Mouse (Mus musculus) MEL-GATA-1-ER (cell line): Measurements from ENCODE around the gene Usp3.

Source experiments
- DNase-seq: peaks from one replicate; pipeline ENCODE4 v3.0.0-alpha.2; 2012; ENCODE audit warnings: low read depth; ENCODE audit errors: extremely low read depth

The Usp3 gene

DNA sequence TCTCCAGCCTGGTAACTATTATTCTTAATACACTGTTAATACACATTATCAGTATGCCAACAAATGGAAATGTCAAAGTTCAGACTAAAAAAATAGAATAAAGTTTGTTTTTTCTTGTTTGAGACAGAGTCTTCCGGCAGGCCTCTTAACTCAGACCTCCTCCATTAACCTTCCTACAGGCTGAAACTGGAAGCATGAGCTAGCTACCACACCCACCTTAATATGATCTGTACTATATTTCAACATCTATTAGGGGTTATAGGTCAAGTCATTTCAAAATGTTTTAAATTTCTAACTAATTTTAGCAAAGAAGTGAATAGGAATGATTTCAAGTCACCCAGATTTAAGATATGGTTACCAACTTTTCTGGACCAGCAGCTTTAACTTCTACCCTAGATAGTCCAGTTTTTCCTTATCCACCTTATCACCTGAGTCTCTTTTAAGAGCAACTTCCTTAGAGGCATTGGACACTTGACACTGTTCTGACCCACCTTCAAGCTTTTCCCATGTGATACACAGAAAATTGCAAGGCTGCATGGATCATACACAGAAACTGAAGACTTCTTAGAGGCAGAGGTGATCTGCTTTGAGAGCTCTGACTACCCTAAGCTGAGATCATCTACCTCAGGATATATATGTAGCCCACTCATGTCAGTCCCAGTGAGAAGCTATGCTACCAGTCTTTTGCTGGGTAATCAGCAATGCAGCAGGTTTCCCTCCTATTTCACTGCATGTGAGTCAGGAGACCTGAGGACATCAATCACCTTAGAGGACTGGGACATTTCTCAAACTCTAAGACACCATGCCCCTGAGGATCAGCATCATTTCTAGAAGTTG, 17.7 kb downstream of the Usp3 start:
- no peak for DNase-seq

DNA sequence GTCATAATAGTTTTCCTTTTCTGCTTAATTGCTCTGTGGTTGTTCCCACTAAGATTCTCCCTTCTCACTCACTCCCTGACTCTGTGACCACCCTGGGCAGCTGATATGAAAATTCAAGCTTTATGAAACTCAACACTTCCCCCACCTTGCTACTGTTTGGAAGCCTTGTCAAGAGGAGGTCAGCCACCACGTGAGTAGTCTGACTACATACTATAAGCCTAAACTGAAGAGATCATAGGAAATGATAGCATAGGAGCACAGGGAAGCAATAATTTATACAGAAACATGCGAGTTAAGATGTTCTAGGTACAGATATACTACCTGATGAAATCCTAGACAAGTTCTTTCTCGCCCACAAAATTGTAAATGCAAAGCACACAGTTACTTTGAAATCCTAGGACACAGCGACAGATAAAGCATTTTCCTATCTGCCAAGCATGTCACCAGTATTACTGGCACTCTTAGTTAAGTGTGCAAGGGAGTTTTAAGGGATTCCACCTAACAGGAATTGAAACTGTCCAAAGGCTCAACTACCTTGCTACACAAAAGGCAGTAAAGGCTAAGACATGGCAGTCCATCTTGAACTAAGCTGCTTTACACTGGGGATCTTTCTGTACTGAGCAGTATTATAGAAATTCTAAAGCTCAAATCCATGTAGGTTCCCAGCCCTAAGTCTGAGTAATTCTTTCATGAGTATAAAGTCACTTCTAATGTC, 20.8 kb downstream of the Usp3 start:
- no peak for DNase-seq

DNA sequence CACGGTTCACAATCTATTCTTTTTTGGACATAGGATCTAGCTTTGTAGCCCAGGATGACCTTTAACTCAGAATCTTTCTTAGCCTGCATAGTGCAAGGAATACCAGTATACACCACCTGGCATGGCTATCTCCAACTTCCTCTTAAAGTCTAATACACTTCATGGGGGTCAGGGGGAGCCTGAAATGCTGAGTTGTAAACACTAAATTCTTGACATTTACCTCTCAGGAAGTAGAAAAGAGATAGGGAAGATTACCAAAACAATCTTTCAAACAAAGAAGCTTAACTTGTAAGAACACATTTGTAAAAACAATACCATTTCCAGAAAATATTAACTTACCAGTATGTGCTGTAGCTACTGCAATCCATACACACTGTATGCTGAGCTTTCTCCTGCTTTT, 30.7 kb downstream of the Usp3 start:
- DNase-seq, result peak; percentile 55

DNA sequence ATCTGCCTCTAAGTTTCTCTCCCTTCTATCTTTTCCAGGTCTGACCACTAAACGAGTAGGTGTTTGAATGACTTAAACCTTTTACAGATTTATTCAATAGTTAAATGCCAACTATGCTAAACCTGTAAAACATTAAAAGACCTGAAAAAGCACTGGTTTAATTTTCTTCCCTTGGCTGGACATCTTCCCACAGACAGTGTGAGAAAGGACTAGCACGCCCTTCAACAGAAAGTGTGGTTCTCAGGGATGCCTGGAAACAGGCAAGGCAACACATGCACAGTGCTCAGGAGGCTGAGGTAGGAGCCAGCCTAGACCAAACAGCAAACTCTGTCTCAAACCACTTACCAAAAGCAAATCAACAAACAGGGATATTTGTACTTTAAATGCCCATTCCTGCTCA, 31.4 kb downstream of the Usp3 start:
- no peak for DNase-seq

DNA sequence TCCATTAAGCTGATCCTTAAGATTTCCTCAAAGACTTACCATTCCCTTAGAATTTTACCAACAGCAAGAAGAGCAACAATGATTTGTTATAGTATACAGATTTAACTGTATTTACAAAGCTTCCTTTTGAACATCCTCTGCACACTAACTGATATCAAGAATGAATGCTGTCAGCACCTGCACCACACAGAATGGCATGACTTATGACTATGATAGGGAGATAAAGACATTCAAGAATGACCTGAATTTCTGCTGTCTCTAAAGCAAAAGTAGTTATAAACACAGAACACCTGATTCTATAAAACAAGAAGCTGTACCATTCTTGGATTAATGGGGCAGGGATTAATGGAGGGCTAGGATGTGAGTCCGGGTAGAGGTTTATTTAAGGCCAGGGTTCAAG, 32.2 kb downstream of the Usp3 start:
- DNase-seq, result peak; percentile 32

DNA sequence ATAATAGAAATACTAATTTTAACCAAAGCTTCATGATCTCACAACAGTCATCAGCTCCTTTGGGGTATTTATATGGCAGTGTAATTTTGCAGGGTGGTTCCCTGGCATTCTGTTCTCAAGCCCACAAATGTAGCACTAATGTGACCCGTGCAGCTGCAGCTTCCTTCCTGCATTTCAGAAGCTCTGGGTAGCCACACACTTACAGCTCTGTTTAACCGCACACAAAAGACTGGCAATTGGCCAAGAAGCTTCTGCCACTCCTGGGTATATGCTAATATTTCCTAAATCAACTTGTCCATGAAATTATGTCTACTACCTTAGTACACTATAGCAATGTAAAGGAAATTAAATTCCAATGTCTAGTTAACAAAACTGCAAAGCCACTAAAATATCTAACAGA, 32.6 kb downstream of the Usp3 start:
- DNase-seq, result peak; percentile 47

DNA sequence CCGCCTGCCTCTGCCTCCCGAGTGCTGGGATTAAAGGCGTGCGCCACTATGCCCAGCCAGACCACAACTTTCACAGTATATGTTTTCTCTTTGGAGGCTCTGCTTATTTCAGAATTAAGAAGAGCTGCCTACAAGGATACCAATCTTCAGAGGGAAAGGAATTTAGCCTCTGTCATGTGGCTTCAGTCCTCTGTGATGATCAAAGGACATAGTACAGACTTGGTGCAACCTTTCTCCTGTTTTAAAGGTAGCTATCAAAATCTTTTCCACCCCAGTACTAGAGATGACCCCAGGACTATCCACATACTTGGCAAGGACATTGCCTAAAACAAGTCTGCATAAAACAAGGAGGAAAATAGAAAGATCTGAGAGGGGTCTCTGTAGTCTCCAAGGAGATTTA, 34.0 kb downstream of the Usp3 start:
- DNase-seq, result no peak

DNA sequence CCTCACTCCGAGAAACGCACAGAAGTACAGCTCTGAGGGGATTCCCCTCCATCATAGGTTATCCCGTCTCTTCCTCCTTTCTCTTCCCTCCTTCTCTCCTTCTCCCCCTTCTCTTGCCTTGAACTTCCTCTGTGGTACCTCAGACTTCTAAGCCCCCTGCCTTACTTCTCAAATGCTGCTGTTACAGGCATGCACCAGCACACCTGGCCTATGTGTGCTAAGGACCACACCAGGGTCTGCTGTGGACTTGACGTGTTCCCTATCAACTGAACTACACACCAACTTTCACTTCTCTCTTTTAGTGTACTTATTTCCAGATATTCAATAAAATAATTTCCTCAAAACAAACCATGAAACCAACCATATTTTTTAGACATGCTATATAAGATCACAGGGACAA, 50.2 kb downstream of the Usp3 start:
- DNase-seq, result no peak

DNA sequence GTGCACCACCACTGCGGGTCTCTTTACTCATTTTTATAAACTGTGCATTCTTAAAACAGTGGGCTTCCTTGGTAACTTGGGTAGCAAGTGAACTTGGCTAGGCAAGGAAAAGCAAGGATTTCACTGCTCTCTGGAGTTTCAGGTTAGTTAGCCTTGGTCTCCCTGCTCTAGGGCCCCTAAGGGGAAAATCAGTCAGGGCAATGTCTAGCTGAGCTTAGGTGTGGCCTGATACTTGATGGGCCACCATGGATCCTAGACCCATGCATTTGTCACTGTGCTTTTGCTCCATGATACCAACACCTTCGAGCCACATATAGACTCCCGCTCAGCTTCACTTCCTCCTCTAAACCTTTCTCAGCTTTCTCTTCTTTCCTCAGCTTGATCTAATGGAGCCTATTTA, 71.3 kb downstream of the Usp3 start:
- DNase-seq, result no peak

DNA sequence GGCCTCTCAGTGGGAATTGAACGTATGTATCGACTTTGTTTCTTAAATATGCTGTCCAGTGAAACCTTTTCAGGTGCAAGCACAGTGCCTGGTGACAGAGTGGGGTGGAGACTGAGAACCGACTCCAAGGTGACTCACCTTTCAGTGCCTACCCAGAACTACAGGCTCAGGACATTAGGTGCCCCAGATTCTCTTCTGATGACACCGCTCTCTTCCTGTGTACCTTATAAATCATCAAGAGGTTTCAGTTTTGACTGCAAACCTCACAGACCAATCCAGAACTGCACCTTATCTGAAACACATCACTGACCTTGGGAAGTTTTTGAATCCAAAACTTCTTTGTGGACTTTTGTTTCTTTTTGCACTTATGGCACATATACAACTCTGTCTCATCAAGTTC, 72.6 kb downstream of the Usp3 start:
- DNase-seq, result no peak

DNA sequence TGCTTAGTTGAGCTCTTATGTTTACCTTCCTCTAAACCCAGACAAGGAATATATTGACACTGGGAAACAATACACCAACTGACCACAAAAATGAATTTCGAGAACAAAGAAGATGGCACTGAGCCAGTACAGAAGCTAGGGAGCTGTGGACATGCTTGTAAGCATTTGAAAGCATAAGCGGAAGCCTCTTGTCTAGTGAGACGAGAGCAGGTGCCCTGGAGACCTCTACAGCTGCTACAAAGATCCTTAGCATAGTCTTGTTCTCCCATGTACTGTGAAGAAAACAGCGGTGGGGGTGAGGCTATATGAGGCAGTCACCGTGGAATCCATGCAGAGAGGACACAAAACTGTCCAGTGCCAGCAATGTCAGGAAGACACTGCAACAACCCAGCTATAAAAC, 74.0 kb downstream of the Usp3 start:
- DNase-seq, result no peak

DNA sequence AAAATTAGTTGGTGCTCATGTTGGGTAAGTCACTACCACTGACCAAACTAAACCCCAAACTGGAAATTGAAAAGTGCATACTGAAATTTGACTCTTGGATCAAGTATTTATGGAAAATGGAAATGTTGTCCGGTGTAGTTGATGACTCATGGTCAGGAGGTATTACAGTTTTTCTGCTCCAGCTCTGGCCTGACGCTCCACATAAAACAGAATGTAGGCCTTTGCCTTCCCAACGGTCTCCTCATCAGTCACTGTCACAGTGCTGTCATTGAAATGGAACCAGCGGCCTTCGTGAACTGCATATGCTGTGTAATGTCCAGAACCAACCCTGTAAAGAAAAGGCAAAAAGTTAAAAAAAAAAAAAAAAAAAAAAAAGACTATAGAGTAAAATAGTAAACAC, 74.7 kb downstream of the Usp3 start:
- DNase-seq, result no peak

DNA sequence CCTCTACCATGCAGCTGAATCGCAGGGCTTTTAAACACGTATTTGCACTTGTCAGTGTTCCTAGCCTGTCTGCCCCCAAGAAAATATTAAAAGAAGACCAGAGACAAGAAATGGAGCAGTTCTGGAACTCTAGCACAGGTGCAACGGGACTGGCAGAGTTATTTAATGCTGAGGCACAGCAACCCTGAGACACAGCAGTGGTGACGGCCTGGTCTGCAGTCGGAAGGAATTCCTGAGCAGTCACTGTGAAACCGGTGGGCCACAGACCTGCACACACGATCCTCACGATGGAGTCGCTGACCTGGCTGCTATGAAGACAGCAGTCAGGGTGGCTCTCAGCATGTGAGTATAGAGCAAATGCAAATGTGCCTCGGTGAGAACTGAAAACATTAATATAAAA, 75.2 kb downstream of the Usp3 start:
- DNase-seq, result no peak

DNA sequence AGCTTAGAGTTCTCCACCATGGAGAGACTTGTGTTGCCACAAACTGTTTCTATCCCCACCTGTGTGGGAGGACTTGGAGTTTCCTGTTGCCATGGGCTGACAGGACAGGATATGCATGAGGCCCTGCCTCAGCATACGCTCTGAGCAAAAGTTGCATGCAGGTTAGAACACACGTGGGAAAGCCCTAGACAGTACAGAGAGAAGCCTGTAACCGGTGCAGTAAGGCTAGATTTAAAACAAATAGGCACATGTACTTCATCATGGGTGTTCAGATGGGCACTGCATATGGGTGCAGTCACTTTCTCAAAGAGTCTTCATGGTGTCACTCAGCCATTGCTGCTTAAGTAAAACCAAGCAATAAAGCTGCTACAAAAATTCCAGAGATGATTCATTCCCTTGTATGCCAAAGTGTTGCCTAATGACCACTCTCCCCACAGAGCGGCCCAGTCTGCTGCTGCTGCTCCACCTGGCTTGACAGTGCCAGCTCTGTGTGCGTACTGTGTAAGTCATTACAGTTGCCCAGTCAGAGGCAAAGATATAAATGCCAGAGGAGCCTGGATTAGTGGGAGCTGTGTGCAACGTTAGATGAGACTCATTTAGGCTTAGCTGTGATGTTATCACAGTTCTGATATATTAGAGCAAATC, 76.5 kb downstream of the Usp3 start:
- DNase-seq, result no peak

DNA sequence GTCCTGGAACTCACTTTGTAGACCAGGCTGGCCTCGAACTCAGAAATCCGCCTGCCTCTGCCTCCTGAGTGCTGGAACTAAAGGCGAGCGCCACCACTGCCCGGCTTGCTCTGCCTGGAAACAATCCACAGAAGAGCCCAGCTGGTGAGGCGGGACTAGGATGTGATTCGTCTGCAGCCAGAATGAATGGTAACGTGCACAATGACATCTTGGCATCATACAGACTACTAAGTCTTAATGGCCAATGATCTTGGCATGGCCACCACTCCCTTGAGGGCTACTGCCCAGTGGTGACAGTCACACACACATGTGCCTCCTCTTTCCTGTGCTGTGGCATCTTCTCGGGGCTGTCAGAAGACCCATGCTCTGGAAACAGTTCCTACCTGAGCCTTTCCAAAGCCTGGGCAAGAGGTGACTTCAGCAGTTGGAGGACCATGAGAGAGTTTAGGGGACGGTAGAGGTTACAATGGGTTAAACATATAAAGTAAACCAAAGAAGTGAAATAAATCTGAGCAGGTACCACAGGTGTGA, 77.2 kb downstream of the Usp3 start:
- DNase-seq, result no peak

DNA sequence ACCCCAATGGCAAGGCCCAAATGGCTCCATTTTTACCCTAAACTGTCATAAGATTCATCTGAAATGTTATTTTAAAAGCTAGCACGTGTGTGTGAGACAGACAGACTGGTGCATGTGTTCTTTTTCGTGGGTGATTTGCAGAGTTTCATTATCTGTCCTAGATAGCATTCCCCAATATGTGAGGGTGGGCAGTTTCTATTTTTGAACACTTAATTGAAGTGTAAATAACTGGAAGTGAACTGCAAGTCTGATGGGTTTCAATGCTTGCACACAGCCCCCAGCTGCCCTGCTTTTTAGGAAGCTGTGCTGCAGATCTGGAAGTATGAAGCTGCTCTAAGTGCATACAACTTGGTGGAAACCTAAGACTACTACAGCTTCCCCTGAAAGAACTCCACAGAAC, 77.8 kb downstream of the Usp3 start:
- DNase-seq, result no peak

DNA sequence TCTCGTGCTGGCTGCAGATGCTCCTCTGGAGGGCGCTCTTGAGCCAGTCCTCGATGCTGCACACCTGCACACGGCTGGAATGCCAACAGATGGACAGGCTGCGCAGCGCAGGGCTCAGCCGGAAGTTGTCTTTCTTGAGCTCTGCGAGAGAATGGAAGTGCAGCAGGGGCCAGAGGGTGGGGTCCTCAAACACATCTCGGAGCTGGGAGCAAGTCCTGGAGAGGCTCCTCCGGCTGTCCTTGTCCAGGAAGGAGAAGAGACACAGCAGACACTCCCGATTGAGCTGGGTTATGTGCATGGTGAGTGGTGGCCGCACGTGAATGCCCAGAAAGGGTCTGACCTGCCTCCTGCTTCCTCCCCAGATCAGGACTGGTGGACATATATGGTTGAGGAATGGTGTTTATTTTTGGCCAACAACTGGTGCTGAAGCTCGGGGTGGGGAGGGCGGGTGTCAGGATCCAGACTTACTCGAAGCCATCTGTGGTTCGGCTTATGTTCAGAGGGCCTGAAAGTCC, 78.6 kb downstream of the Usp3 start, which contains the start of gene Fbxl22:
Fbxl22 (minus strand) TSS at position 338 of the 515 bp plus-strand sequence.
- no peak for DNase-seq

DNA sequence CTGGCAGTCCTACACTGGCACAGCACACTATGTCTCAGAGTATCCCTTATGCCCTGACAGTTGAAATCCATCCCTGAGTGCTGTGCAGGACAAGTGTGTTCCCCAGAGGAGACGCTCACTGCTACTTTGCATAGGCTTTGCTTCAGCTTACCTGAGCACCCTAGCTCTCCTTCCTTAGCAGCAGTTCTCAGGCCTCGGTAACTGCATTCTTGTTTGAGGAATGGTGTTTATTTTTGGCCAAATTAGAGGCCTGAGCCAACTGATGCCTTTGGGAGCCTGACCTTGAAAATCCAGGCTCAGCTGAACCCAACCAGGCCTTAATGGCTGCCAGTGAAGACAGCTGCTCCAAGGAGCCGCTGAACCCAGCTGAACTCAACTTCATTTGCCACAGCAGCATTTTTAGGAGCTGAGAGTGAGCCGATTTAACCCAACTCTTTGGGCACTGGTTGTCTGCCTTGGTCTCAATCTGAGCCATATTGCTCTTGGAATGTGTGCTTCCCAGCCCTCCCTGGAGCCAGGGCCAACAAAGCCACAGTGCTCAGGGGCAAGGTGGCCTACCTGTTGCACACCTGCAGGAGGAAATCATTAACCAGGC, 79.2 kb downstream of the Usp3 start:
- DNase-seq, result no peak

DNA sequence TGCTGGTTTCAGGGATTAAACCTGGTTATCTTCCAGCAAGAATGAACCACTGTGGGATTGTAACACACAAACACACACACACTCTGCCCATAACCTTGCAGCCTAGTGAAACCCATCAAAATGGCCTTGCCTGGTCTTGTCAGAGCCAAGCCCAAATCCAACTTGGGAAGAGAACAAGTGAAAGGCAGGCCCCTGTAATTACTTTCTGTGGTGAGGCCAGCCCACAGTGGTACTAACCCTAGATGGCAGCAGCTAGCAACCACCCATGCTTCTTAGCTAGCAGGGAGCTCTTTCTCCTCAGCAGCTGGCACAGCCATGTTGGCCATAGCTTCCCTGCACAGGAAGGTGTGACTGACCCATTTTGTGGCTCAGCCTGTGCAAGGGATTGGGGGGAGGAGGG, 79.8 kb downstream of the Usp3 start:
- no peak for DNase-seq

DNA sequence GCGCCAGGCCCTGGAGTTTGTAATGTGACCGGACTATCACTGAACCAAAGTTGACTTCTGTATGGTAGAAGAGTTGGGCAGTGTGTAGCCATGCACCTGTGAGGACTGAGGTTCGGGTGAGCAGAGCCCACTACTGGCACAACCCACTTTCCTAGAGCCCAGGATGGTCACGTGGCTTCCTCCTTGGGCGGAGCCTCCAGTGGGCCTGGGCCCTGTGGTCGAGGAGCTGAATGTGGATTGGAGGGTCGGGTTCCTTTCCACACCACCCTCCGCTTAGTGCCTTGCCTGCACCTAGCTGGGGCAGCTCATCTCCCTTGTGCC, 80.6 kb downstream of the Usp3 start:
- DNase-seq, result peak; percentile 79

DNA sequence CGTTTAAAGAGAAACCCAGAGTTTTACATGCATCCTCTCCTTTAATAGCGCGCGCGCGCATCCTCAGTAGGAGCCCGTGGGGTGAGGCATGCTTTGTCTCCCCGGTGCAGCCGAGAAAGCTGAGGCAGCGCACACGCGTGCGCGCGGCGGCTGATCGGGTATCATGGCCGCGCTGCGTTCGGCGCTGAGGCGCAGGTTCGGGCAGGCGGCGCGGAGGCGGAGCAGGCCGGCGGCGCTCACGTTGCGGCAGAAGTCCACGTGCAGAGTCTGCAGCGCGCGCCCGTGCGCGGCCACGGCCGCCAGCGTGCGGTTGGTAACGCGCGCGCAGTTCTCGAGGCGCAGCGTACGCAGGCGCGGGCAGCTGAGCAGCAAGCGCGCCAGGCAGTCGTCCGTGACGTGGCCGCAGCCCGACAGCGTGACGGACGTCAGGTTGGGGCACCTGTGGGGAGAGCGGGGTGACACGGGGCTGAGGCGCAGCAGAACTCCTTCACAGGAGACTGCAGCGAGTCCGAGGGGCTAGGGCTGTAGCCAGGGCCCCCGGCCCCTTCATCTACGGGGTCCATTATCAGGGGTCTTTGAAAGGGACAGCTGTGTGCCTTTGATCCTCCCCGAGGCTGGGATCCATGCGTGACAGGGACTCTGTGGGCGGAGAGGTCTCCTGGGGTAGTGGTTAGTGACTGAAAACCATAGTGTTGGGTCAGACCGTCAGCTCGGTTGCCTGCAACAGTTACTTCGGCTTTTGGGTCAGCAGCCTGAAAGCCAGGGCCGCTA, 81.2 kb downstream of the Usp3 start:
- peak; percentile 80 for DNase-seq
